Mouse (Mus musculus) spleen, postnatal 14 days (tissue): Measurements from ENCODE around the gene Clpsl2.

Experiments
- DNase-seq, 2 experiments: peaks; one replicate each; pipeline ENCODE4 v3.0.0; 2021 to 2022; ENCODE audit warnings: low spot score in 2 of 2

Clpsl2 gene

GRCm38 (mm10) chr17:28557772-28558171 lies 8.6 kb downstream of the Clpsl2 start:
- no peak for DNase-seq

GRCm38 (mm10) chr17:28560598-28560997 lies 11.4 kb downstream of the Clpsl2 start, which contains the start of gene Clps:
Gene Clps (minus strand): TSS chr17:28560766.
- no peak for DNase-seq

GRCm38 (mm10) chr17:28561613-28562012 lies 12.4 kb downstream of the Clpsl2 start:
- DNase-seq: no peak

- no peak for DNase-seq
Measured at GRCm38 (mm10) chr17:28565181-28565580, 16.0 kb downstream of the Clpsl2 start.

- no peak for DNase-seq
Measured at GRCm38 (mm10) chr17:28567541-28567940, 18.3 kb downstream of the Clpsl2 start.

- DNase-seq: no peak
Measured at GRCm38 (mm10) chr17:28571868-28572267, 22.7 kb downstream of the Clpsl2 start.

- DNase-seq: no peak
Measured at GRCm38 (mm10) chr17:28572521-28572920, 23.3 kb downstream of the Clpsl2 start.

GRCm38 (mm10) chr17:28572941-28573340 lies 23.7 kb downstream of the Clpsl2 start:
- DNase-seq: no peak

- peak in 1 of 2 experiments; percentile 24 for DNase-seq
Measured at GRCm38 (mm10) chr17:28575244-28576125, 26.3 kb downstream of the Clpsl2 start, which contains the start of gene Lhfpl5. Gene Lhfpl5 (plus strand): TSS chr17:28575641.

GRCm38 (mm10) chr17:28580396-28580795 lies 31.2 kb downstream of the Clpsl2 start:
- peak in 1 of 2 experiments; percentile 50 for DNase-seq

- no peak for DNase-seq
Measured at GRCm38 (mm10) chr17:28581056-28581455, 31.8 kb downstream of the Clpsl2 start.

GRCm38 (mm10) chr17:28586509-28586908 lies 37.3 kb downstream of the Clpsl2 start:
- DNase-seq: no peak

GRCm38 (mm10) chr17:28588591-28588990 lies 39.4 kb downstream of the Clpsl2 start:
- no peak for DNase-seq

GRCm38 (mm10) chr17:28590596-28590995 lies 41.4 kb downstream of the Clpsl2 start:
- DNase-seq: no peak

- no peak for DNase-seq
Measured at GRCm38 (mm10) chr17:28591476-28591875, 42.3 kb downstream of the Clpsl2 start.

GRCm38 (mm10) chr17:28592998-28593397 lies 43.8 kb downstream of the Clpsl2 start:
- peak; percentile 46 to 70 for DNase-seq

GRCm38 (mm10) chr17:28593965-28594364 lies 44.8 kb downstream of the Clpsl2 start:
- DNase-seq: no peak

GRCm38 (mm10) chr17:28600780-28601179 lies 51.6 kb downstream of the Clpsl2 start:
- DNase-seq: no peak

- no peak for DNase-seq
Measured at GRCm38 (mm10) chr17:28601557-28602250, 52.5 kb downstream of the Clpsl2 start.
